Mouse (Mus musculus) heart, postnatal 10 days (tissue): ENCODE data around the gene Gars. TPM values are rescaled to one million over a fixed set of nuclear protein-coding genes. Genes with fewer than 3 reads are reported as not detected.

Source experiments
- DNase-seq, 2 experiments: peaks; one replicate each; pipeline ENCODE4 v3.0.0; 2021
- intact Hi-C: fragments of 180-260 bp; cut with DNase I; formaldehyde crosslinking; loops from one replicate; pipeline ENCODE4 v1.15.1; 2025
- total RNA-seq, 2 experiments: library from RNA; stranded (reverse); gene quantifications; 2 replicates each; pipeline ENCODE4 v1.2.3; 2021

The Gars gene
- total RNA-seq, 2 experiments from 2014 or later: 75.8 to 83.9 TPM

DNA sequence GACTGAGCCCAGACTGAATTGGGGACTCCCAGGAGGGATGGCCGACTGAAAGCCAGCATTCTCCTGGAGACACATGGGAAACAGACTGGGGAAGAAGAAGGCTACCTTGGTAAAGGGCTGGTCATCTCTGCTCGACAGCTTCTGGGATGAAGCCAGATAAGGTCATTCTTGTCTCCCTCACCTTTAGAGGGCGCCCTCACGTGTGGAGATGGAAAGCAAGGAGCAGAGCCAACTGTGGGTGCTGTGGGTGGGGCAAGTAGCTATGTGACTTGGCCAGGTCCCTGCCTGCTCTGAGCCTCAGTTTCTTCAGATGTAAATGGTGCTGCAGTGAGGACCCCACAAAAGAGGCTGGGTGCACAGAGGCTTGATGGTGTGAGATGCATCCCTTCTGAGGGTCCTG is 52.8 kb downstream of the Gars start:
- intact Hi-C loops: no loop called here
- peak in 1 of 2 experiments; percentile 20 for DNase-seq

DNA sequence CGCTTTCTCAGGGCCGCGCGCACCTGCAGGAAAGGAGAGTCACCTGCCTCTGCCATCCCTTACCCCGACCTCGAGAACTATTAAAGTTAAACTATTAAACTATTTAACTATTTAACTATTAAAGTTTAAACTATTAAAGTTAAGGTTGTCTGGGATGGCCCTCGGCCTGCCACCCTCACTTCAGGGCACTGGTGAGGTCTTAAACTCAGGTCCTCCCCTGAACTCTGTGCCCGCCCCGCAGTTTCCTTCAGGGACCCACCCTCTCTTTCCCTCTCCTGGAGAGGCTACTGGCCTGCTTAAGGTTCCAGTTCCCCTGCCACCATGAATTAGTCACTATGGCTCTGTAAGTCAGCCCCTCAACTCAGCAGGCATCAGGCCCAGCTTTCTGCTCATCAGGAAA is 53.6 kb downstream of the Gars start:
- DNase-seq: no peak
- intact Hi-C loops: no loop called here

DNA sequence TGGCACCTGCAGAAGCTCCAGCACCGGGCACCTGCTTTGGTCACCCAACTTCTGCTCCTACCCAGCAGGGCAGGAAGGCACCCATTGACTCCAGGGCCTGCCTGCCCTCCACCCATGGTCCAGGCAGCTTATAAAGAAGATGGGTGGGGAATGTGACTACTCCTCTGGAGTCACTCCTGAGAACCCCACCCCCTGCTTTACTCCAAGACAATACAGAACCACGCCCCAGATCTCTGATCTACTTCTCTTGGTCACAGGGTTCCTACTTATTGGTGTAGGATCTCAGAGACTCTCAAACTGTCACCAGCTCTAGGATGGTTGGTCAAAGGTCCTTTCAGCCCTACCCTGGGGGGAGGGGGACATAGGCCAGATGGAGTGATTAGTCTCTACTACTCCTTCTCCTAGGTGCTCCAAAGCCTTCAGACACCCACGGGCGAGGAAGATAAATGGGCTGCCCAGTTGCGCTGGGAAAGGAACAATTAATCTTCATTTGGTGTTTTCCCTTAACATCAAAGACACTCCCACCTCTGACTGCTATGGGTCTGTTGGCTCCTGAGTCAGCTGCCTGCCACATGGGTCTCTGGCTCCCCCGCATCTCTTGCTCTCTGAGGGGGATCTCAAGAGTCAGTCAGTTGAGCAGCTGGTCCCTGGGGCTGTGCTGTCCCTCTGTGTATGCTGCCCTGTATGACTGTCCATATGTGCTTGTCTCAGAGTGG is 55.8 kb downstream of the Gars start:
- intact Hi-C loops: no loop called here
- DNase-seq: no peak

GRCm38 (mm10) chr6:55098030-55098429 is 60.2 kb downstream of the Gars start:
- intact Hi-C loops: no loop called here
- peak; percentile 55 to 62 for DNase-seq

DNA sequence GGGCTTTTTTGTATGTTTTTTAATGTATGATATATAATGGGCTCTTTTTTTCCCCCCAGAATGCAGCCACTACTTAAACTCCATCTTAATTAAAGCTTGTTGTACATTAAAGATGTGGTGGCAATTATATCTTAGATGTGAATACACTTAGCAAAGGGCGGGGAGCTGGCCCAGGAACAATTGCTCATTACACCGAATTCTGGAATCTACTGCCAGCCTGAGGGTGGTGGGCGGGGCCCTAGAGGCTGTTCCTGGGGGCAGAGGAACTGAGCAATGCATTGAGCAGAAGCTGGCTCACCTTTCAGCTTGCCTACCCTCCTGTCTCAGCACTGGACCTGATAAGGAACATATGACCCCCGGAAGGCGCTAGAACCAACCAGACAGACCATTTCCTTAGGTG is 60.8 kb downstream of the Gars start:
- intact Hi-C loops: no loop called here

DNA sequence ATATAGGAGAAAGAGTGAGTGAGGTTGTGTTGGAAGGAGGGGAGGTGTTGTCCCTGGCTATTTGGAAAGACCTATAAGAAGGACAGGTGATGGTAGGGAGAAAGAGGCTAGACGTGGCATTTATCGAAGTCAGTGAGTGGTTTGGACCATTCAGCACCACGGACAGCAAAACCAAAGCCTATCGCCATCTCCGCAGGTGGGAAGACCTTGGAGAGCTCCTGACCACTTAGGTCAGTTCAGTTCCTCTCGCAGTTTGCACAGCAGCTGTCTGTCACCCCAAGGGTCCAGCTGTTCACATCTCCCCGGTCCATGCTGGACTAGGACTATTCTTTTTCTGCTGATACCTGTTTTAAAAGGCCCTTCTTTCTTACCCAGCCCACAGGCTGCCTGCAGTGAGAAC is 70.6 kb downstream of the Gars start:
- peak; percentile 57 to 75 for DNase-seq
- intact Hi-C loops: no loop called here

More for the DNA sequence above, 60.8 kb downstream of the Gars start:
- DNase-seq: no peak

- peak in 1 of 2 experiments; percentile 13 for DNase-seq
- intact Hi-C loops: no loop called here
Measured at GRCm38 (mm10) chr6:55117325-55118109, 79.7 kb downstream of the Gars start.

GRCm38 (mm10) chr6:55123056-55123455 is 85.2 kb downstream of the Gars start:
- intact Hi-C loops: no loop called here
- peak in 1 of 2 experiments; percentile 32 for DNase-seq

DNA sequence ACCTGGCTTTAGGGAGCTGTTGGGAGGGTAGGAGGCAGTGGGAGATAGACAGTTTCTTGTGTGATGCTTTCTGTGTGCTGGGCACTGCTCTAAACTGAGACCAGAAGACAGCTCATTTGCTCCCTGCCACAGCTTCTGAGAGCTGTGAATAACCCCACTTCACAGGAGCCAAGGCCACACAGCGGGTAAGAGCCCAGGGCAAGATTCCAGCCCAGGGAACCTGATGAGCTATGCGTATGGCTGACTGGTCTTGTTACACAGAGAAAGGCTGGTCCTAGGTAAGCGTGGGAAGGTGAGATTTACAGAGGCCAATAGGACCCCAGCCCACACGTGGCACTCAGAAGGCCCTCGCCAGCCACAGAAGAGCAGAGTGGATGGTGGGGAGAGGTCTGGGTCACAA is 88.8 kb downstream of the Gars start:
- intact Hi-C loops: no loop called here
- no peak for DNase-seq

- intact Hi-C loops: no loop called here
- no peak for DNase-seq
Measured at GRCm38 (mm10) chr6:55128391-55128790, 90.6 kb downstream of the Gars start.

Other genes with a start within 250 kb of the Gars start
- gene Znrf2, start 221.1 kb upstream of the Gars start, total RNA-seq: 10 to 100 TPM; 24.0 to 27.6 TPM
- gene Nod1, start 65.4 kb upstream of the Gars start, total RNA-seq: 10 to 100 TPM; 14.2 to 15.8 TPM
- 10 to 100 TPM in 1 of 2 experiments, 1 to 10 TPM in 1; 9.3 to 13.7 TPM for gene Ggct, start 45.1 kb upstream of the Gars start, total RNA-seq
- gene Crhr2, start 95.0 kb downstream of the Gars start, total RNA-seq: 10 to 100 TPM in 1 of 2 experiments, 1 to 10 TPM in 1; 7.9 to 11.5 TPM
- gene Inmt, start 137.0 kb downstream of the Gars start, total RNA-seq: not detected
- gene Mindy4, start 165.4 kb downstream of the Gars start, total RNA-seq: 1 to 10 TPM; 4.9 to 5.2 TPM